In the genomic region with DNA sequence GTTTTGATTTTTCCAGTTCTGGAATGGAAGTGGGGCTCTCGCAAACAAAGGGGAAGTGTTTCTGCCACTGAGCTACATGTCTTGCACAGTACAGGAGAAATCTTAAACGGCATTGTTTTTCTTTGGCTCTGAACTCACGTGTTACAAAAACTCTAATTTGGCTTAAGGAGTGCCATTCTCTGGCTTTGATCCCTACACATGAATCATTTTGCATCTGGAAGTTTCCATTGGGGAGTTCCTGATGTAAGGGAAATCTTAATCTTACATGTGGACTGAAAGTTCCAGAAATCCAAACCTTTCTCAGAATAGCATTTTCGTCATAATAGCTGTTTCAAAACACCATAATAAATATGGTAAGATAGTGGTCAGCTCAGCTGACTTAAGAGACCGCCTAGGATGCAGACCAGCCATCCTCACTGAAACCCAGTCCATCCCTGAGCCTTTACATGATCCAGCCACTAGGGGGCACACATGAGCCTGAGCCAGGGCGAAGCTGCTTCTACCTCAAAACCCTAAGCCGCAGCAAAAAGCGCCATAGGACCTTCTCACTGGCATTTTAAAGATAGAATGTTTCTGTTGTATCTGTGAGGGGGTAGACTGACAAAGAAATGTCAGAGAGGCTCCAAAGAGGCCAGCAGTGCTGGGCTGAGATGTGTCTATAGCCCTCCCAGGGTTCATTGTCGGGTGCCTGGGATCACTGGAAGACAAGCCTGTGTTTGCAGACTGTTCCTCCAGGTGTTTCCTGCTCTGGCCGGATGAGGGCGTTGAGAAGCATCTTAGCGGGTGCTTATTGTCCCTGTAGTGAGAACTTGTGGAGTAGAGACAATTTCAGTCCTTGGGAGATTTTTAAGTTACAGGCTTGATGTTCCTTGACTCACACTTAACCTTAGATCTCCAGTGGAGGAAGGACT, we compare ENCODE assay signal across 8 mouse cellular contexts. TPM values are rescaled to one million over a fixed set of nuclear protein-coding genes. Genes with fewer than 3 reads are reported as not detected.
DNase-seq lines count a peak whose midpoint lies in the region; ATAC-seq and TF ChIP-seq lines count a peak whose summit lies in the region.

No protein-coding gene starts in this region.

- H3K4me2 ChIP-seq in forebrain, embryonic 15.5 days (replicated peaks), result peak overlapping the region; percentile 43

- peak; percentile 74; the same call in 1 of the 2 replicates for ATAC-seq in forebrain, embryonic 15.5 days (replicated peaks)
- ATAC-seq in neutrophil, adult 5-6 weeks (ENCODE audit: extremely low read depth, insufficient number of reproducible peaks, low FRiP score, poor library complexity, severe bottlenecking), result peak; percentile 79

- H3K9me3 ChIP-seq in ES-Bruce4 (replicated peaks; ENCODE audit: control insufficient read depth, insufficient read depth, low read length, poor library complexity, severe bottlenecking), result no peaks in the 10 kb centered on the region
- H3K9me3 ChIP-seq in forebrain, embryonic 15.5 days, result no peaks in the 10 kb centered on the region

- peaks cover 1% of the 10 kb centered on the region for H3K4me1 ChIP-seq in ES-Bruce4 (ENCODE audit: control insufficient read depth, insufficient read depth, low read length)
- peaks cover 8% of the 10 kb centered on the region; the same call in 1 of the 2 replicates for H3K4me1 ChIP-seq in forebrain, embryonic 15.5 days

- H3K4me3 ChIP-seq in ES-Bruce4 (ENCODE audit: low read depth, low read length), result peak overlapping the region; percentile 52
- peak overlapping the region; percentile 19; the same call in 1 of the 2 replicates for H3K4me3 ChIP-seq in forebrain, embryonic 15.5 days

- DNase-seq in cerebellum, adult 11 months, result peak; percentile 74
- peak; percentile 76 for DNase-seq in heart, postnatal 25 days (ENCODE audit: low spot score)
- DNase-seq in layer of hippocampus, adult 11-12 months (ENCODE audit: low spot score), result peak; percentile 82
- peak; percentile 82 to 87 for DNase-seq in lung, adult 18-20 months
- peak; percentile 69 to 79 for DNase-seq in thymus, adult 18-20 months

- peak overlapping the region; percentile 59 for H3K9ac ChIP-seq in ES-Bruce4 (ENCODE audit: low read depth, poor library complexity, severe bottlenecking)
- H3K9ac ChIP-seq in forebrain, embryonic 15.5 days (replicated peaks), result peak overlapping the region; percentile 18; the same call in 1 of the 2 replicates

- no peaks in the 10 kb centered on the region for H3K27me3 ChIP-seq in ES-Bruce4 (ENCODE audit: control insufficient read depth, insufficient read depth, low read length, poor library complexity, severe bottlenecking)
- no peaks in the 10 kb centered on the region for H3K27me3 ChIP-seq in forebrain, embryonic 15.5 days

- peak; percentile 93 for TF ChIP-seq CTCF in ES-Bruce4 (IDR thresholded peaks at IDR 0.05; ENCODE audit: low read depth, low read length)

- no peaks in the 10 kb centered on the region for H3K36me3 ChIP-seq in ES-Bruce4 (ENCODE audit: control insufficient read depth, insufficient read depth, low read length, poor library complexity, severe bottlenecking)
- H3K36me3 ChIP-seq in forebrain, embryonic 15.5 days, result no peaks in the 10 kb centered on the region

- no peak for TF ChIP-seq POLR2A in ES-Bruce4 (IDR thresholded peaks at IDR 0.05; ENCODE audit: insufficient read depth, low read length)

- intact Hi-C loops in heart, postnatal 25 days (cut with DNase I), result loop anchor here (2.0 to 10.0 kb wide), 3 partner anchors 184 to 412 kb away; no protein-coding TSS in a partner anchor

- 14% methylated on average over 12 of the region's 12 CpGs for WGBS in forebrain, embryonic 15.5 days

- TF ChIP-seq EP300 in ES-Bruce4 (IDR thresholded peaks at IDR 0.05; ENCODE audit: insufficient read depth, low read depth, low read length), result no peak

- peak overlapping the region; percentile 55; the same call in 1 of the 2 replicates for H3K27ac ChIP-seq in ES-Bruce4 (ENCODE audit: insufficient read depth, low read length)
- no peak overlapping the region for H3K27ac ChIP-seq in forebrain, embryonic 15.5 days (replicated peaks)

RNA-seq across cellular contexts. Expression of gene Akap2, which starts 44.2 kb away (rescaled TPM):
- 91.4 and 96.5 TPM in 2 replicates for polyA plus RNA-seq in ES-Bruce4 (2011; ENCODE audit: insufficient read depth, insufficient read length, low read depth, missing spikeins)
- 6.1 and 6.5 TPM in 2 replicates for polyA plus RNA-seq in forebrain, embryonic 15.5 days (2015; fragmentation: Nextera tagmentation; extraction: Ambion mirVana)
- total RNA-seq in heart, postnatal 25 days (2021), result 10 to 100 TPM; 84.4 to 96.1 TPM
- total RNA-seq in neutrophil, adult 5-6 weeks (2017), result 7.4 and 8.2 TPM in 2 replicates
